Mouse (Mus musculus) cerebellum, adult 2 months (tissue): ENCODE data around the gene Lamc3. TPM values are rescaled to one million over a fixed set of nuclear protein-coding genes. Genes with fewer than 3 reads are reported as not detected.
"Not testable (repeated sequence)": the region's sequence is repeated elsewhere in the genome, so short reads cannot be mapped to it uniquely, and the experiment has no call there.

Experiments
- DNase-seq, 2 experiments: peaks; one replicate each; pipeline ENCODE4 v3.0.0; 2021
- H3K27ac ChIP-seq: fragments of 200-500 bp; 2 replicates; pipeline ENCODE4 v1.5.1; 2012; ENCODE audit warnings: low read length, control low read depth, inconsistent platforms; ENCODE audit not compliant: insufficient read depth
- H3K27me3 ChIP-seq: fragments of 200-500 bp; 2 replicates; pipeline ENCODE4 v1.6.1; 2012; ENCODE audit warnings: inconsistent platforms, mild to moderate bottlenecking, low read length, moderate library complexity; ENCODE audit not compliant: control insufficient read depth, insufficient read depth
- H3K4me1 ChIP-seq: fragments of 200-500 bp; 2 replicates; pipeline ENCODE4 v1.6.1; 2011; ENCODE audit warnings: low read length; ENCODE audit not compliant: control insufficient read depth, insufficient read depth
- H3K4me3 ChIP-seq: fragments of 200-500 bp; replicated peaks from 2 replicates; pipeline ENCODE3; 2011; ENCODE audit warnings: mild to moderate bottlenecking, low read depth, low read length, control low read depth; ENCODE audit not compliant: insufficient read depth
- CTCF ChIP-seq: fragments of 200-500 bp; IDR thresholded peaks from 2 replicates; pipeline ENCODE4 v1.5.1; 2011; ENCODE audit warnings: low read depth, mild to moderate bottlenecking, control low read depth, low read length, moderate library complexity, borderline replicate concordance; ENCODE audit not compliant: insufficient read depth
- POLR2A ChIP-seq: fragments of 200-500 bp; IDR thresholded peaks from 2 replicates; pipeline ENCODE4 v1.6.1; 2011; ENCODE audit warnings: low read length, control low read depth, borderline replicate concordance; ENCODE audit not compliant: insufficient read depth
- WGBS: fragments of 180-500 bp; shearing (Covaris S2); methylation state at CpG from one replicate; pipeline ENCODE4 v1.1.7; 2018; 5-methylcytosine and 5-hydroxymethylcytosine counted together
- polyA plus RNA-seq: library from polyadenylated mRNA; depleted of rRNA; stranded (reverse); fragments of >200 nt; gene quantifications from 2 replicates; pipeline ENCODE4 v1.2.3, GENCODE M21; 2012

The Lamc3 gene
- polyA plus RNA-seq, 1 experiment, result 3.8 TPM

GRCm38 (mm10) chr2:31901659-31902362 lies 14.7 kb downstream of the Lamc3 start:
- Histone ChIP-seq H3K27me3 (no peaks in the 10 kb centered on the region), H3K27ac (no peak overlapping the region), H3K4me1 (peaks cover 3% of the 10 kb centered on the region; the same call in 1 of the 2 replicates), H3K4me3 (no peak overlapping the region)
- no peak for DNase-seq
- WGBS, result 64% methylated on average over 4 of the region's 4 CpGs
- TF ChIP-seq POLR2A, result no peak
- TF ChIP-seq CTCF, result no peak

GRCm38 (mm10) chr2:31904089-31904488 lies 17.0 kb downstream of the Lamc3 start:
- no peak for DNase-seq
- peaks cover 3% of the 10 kb centered on the region; the same call in 1 of the 2 replicates for H3K4me1 ChIP-seq
- H3K27me3 ChIP-seq, result no peaks in the 10 kb centered on the region
- 30% methylated on average over 6 of the region's 6 CpGs for WGBS
- no peak for TF ChIP-seq POLR2A
- TF ChIP-seq CTCF, result no peak
- H3K4me3 ChIP-seq, result no peak overlapping the region
- no peak overlapping the region for H3K27ac ChIP-seq

- WGBS, result 36% methylated on average over 8 of the region's 8 CpGs
- no peak for TF ChIP-seq CTCF
- TF ChIP-seq POLR2A, result no peak
- Histone ChIP-seq H3K27me3 (no peaks in the 10 kb centered on the region), H3K4me1 (peaks cover 3% of the 10 kb centered on the region; the same call in 1 of the 2 replicates), H3K4me3 (no peak overlapping the region), H3K27ac (no peak overlapping the region)
- no peak for DNase-seq
Measured at GRCm38 (mm10) chr2:31904622-31905021, 17.5 kb downstream of the Lamc3 start.

GRCm38 (mm10) chr2:31905682-31906081 lies 18.6 kb downstream of the Lamc3 start:
- WGBS, result 50% methylated on average over 9 of the region's 9 CpGs
- Histone ChIP-seq H3K4me1 (peaks cover 3% of the 10 kb centered on the region; the same call in 1 of the 2 replicates), H3K4me3 (no peak overlapping the region), H3K27ac (no peak overlapping the region), H3K27me3 (no peaks in the 10 kb centered on the region)
- DNase-seq, result no peak
- no peak for TF ChIP-seq CTCF
- TF ChIP-seq POLR2A, result no peak

GRCm38 (mm10) chr2:31906407-31906806 lies 19.3 kb downstream of the Lamc3 start:
- no peak overlapping the region for H3K4me3 ChIP-seq
- H3K27ac ChIP-seq, result no peak overlapping the region
- H3K27me3 ChIP-seq, result no peaks in the 10 kb centered on the region
- TF ChIP-seq CTCF (no peak), POLR2A (no peak)
- WGBS, result 53% methylated on average over 9 of the region's 9 CpGs
- H3K4me1 ChIP-seq, result peaks cover 3% of the 10 kb centered on the region; the same call in 1 of the 2 replicates
- no peak for DNase-seq

GRCm38 (mm10) chr2:31912575-31912974 lies 25.5 kb downstream of the Lamc3 start:
- Histone ChIP-seq H3K4me3 (no peak overlapping the region), H3K27ac (no peak overlapping the region), H3K27me3 (no peaks in the 10 kb centered on the region), H3K4me1 (no peaks in the 10 kb centered on the region)
- no peak for DNase-seq
- WGBS, result 75% methylated on average over 4 of the region's 4 CpGs
- TF ChIP-seq CTCF, result peak; percentile 45; the same call in 1 of the 2 replicates
- no peak for TF ChIP-seq POLR2A

GRCm38 (mm10) chr2:31914213-31914612 lies 27.1 kb downstream of the Lamc3 start:
- H3K27ac ChIP-seq, H3K4me3 ChIP-seq, H3K27me3 ChIP-seq, H3K4me1 ChIP-seq, DNase-seq: not testable (repeated sequence)
- TF ChIP-seq CTCF, result 0 out of 2 replicates have a peak, but pooled peaks have one; percentile 12

GRCm38 (mm10) chr2:31915112-31915511 lies 28.0 kb downstream of the Lamc3 start:
- Histone ChIP-seq H3K27ac (no peak overlapping the region), H3K4me1 (no peaks in the 10 kb centered on the region), H3K4me3 (no peak overlapping the region), H3K27me3 (no peaks in the 10 kb centered on the region)
- TF ChIP-seq POLR2A, result no peak
- TF ChIP-seq CTCF, result peak; percentile 93
- DNase-seq, result peak; percentile 59 to 80
- WGBS, result 23% methylated on average over 4 of the region's 4 CpGs
